Mouse (Mus musculus) midbrain, postnatal 0 days (tissue): ENCODE measurements around the gene Fnip1. TPM values are rescaled to one million over a fixed set of nuclear protein-coding genes. Genes with fewer than 3 reads are reported as not detected.
A peak's percentile ranks its signal among the peaks of the same experiment; 100 is the strongest.
"Not testable (repeated sequence)": the region's sequence is repeated elsewhere in the genome, so short reads cannot be mapped to it uniquely, and the experiment has no call there.

Experiments used
- ATAC-seq: fragments of 200-750 bp; cut with Nextera tagmentation; 2 replicates; pipeline ENCODE4 v1.8.0; 2017; ENCODE audit warnings: moderate number of reproducible peaks, mild to moderate bottlenecking, moderate TSS enrichment, moderate library complexity; ENCODE audit not compliant: low FRiP score
- DNase-seq: peaks from one replicate; pipeline ENCODE4 v3.0.0-alpha.2; 2015; ENCODE audit warnings: low spot score
- H3K27ac ChIP-seq: fragments of 300-500 bp; sonication (generic); 2 replicates; pipeline ENCODE4 v1.5.1; 2014; ENCODE audit warnings: low read depth, mild to moderate bottlenecking, low read length, mixed read lengths
- H3K27me3 ChIP-seq: fragments of 300-500 bp; sonication (generic); 2 replicates; pipeline ENCODE4 v1.6.1; 2014; ENCODE audit warnings: low read length, control low read depth, mixed read lengths; ENCODE audit not compliant: insufficient read depth
- H3K36me3 ChIP-seq: fragments of 300-500 bp; sonication (generic); 2 replicates; pipeline ENCODE4 v1.6.1; 2014; ENCODE audit warnings: low read length, control low read depth, mixed read lengths; ENCODE audit not compliant: insufficient read depth
- H3K4me1 ChIP-seq: fragments of 300-500 bp; sonication (generic); 2 replicates; pipeline ENCODE4 v1.6.1; 2014; ENCODE audit warnings: mild to moderate bottlenecking, control low read depth, antibody characterized with exemption, low read length, mixed read lengths; ENCODE audit not compliant: insufficient read depth
- H3K4me2 ChIP-seq: fragments of 300-500 bp; sonication (generic); 2 replicates; pipeline ENCODE4 v1.6.1; 2014; ENCODE audit warnings: low read depth, mild to moderate bottlenecking, low read length, mixed read lengths; ENCODE audit not compliant: poor library complexity, severe bottlenecking
- H3K4me3 ChIP-seq: fragments of 300-500 bp; sonication (generic); 2 replicates; pipeline ENCODE4 v1.5.1; 2014; ENCODE audit warnings: low read depth, mild to moderate bottlenecking, low read length, moderate library complexity
- H3K9ac ChIP-seq: fragments of 300-500 bp; sonication (generic); replicated peaks from 2 replicates; pipeline ENCODE4 v1.6.1; 2014; ENCODE audit warnings: mild to moderate bottlenecking, low read length, moderate library complexity, mixed read lengths; ENCODE audit not compliant: poor library complexity, severe bottlenecking
- H3K9me3 ChIP-seq: fragments of 300-500 bp; sonication (generic); 2 replicates; pipeline ENCODE4 v1.6.1; 2016; ENCODE audit warnings: low read length, control low read depth
- CTCF ChIP-seq: IDR thresholded peaks from 2 replicates; pipeline ENCODE4 v1.5.1; 2016; ENCODE audit warnings: antibody characterized with exemption, mild to moderate bottlenecking
- WGBS: fragments of 180-500 bp; shearing (Covaris S2); extraction: QIAGEN DNeasy Blood & Tissue Kit; methylation state at CpG from one replicate; pipeline ENCODE4 v1.1.7; 2014; 5-methylcytosine and 5-hydroxymethylcytosine counted together
- polyA plus RNA-seq: library from polyadenylated mRNA; unstranded; fragments of >200 nt; fragmentation: Nextera tagmentation; extraction: Ambion mirVana; gene quantifications from 2 replicates; pipeline ENCODE4 v1.2.1, GENCODE M21; 2015
- total RNA-seq: library from RNA; depleted of rRNA; stranded (reverse); fragments of >200 nt; gene quantifications from 2 replicates; pipeline ENCODE4 v1.2.3, GENCODE M21; 2014; rRNA removed

The Fnip1 gene
- 20.4 and 23.5 TPM in 2 replicates for total RNA-seq
- polyA plus RNA-seq: 7.5 and 7.7 TPM in 2 replicates

DNA sequence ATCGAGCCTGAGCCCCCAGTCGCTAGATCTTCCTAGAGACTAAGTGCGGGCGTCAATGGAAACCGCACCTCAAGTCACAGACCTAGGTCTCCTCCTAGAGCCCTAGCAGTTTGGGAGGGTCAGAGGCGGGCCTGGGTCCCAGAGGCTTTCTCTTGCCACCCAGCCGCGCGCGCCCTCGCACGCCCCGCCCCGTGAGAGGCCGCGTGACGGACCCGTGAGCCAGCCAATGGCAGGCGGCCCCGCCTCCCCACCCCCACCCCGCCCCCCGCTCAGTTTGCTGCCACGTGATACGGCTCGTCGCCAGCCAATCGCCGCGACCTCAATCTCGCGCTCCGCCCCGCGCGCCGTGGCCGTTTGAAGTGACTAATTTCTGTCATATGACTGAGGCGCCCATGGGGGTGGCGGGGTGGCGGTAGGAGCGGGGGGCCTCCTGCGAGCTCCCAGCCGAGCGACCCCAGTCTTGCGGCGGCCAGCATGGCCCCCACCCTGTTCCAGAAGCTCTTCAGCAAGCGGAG, at the start of gene Fnip1:
Gene Fnip1 (plus strand): TSS at position 377 of the 515 bp plus-strand sequence.
- Histone ChIP-seq H3K4me3 (peak within 1 kb of the TSS; percentile 95), H3K4me2 (peak within 1 kb of the TSS; percentile 64), H3K27ac (peak within 1 kb of the TSS; percentile 74), H3K9me3 (no peaks in the 10 kb centered on the region), H3K36me3 (no peaks in the 10 kb centered on the region), H3K27me3 (no peaks in the 10 kb centered on the region), H3K4me1 (no peaks in the 10 kb centered on the region), H3K9ac (peak within 1 kb of the TSS; percentile 88)
- TF ChIP-seq CTCF: no peak
- DNase-seq: peak; percentile 96
- WGBS: under 1% methylated on average over 26 of the region's 47 CpGs
- ATAC-seq: peak; percentile 97

DNA sequence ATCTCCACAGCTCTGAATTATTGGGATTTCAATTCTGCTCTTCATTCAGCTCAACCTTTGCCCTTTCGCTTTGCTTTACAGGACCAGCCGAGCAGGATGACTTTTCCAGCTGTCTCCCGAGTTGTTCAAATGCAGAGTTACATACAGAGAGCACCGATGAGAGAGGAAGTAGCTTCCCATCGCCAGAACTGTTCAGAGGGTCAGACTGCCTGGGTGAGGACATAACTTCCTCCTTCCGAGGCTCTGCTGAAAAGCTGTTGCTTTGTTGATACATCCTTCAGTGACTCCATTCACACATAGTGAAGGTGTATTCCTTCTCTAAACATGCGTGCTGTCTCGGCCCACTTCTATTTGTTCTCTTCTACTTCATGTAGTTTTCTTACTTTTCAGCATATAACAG, 47.6 kb upstream of the Fnip1 start:
- WGBS: 73% methylated on average over 8 of the region's 8 CpGs
- TF ChIP-seq CTCF: no peak
- Histone ChIP-seq H3K27me3 (no peaks in the 10 kb centered on the region), H3K27ac (no peak overlapping the region), H3K9ac (no peak overlapping the region), H3K4me3 (no peak overlapping the region), H3K4me1 (no peaks in the 10 kb centered on the region), H3K9me3 (no peaks in the 10 kb centered on the region), H3K36me3 (no peaks in the 10 kb centered on the region), H3K4me2 (no peak overlapping the region)
- DNase-seq: no peak
- ATAC-seq: no peak

- DNase-seq (no peak), ATAC-seq (no peak)
- Histone ChIP-seq H3K36me3 (no peaks in the 10 kb centered on the region), H3K4me1 (no peaks in the 10 kb centered on the region), H3K27ac (no peak overlapping the region), H3K4me3 (no peak overlapping the region), H3K27me3 (no peaks in the 10 kb centered on the region), H3K4me2 (no peak overlapping the region), H3K9ac (no peak overlapping the region), H3K9me3 (no peaks in the 10 kb centered on the region)
- WGBS: 85% methylated on average over 4 of the region's 4 CpGs
- TF ChIP-seq CTCF: no peak
These were observed 46.7 kb upstream of the Fnip1 start for GRCm38 (mm10) chr11:54391326-54391725.

DNA sequence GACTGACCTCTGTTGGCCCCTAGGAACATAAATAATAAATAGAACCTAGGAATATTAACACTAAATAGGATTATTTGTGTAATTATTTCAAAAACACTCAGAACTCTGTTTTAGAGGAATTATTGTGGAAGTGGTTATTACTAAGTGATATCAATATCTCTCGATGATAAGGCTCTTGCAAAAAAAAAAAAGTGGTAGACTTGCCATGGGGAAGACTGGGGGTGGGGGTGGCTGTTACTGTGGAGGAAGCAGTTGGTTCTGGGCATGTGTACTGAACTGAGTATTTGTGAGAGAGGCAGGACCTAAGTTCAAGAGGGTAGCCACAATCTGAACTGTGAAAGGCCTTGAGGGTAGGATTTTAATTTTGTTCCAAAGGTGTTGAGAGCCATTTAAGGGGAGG, 41.3 kb upstream of the Fnip1 start:
- Histone ChIP-seq H3K27ac (no peak overlapping the region), H3K9me3 (no peaks in the 10 kb centered on the region), H3K4me2 (no peak overlapping the region), H3K27me3 (no peaks in the 10 kb centered on the region), H3K36me3 (no peaks in the 10 kb centered on the region), H3K9ac (no peak overlapping the region), H3K4me1 (no peaks in the 10 kb centered on the region), H3K4me3 (no peak overlapping the region)
- TF ChIP-seq CTCF: no peak
- no peak for ATAC-seq
- WGBS: 91% methylated on average over 1 of the region's 1 CpGs
- no peak for DNase-seq

DNA sequence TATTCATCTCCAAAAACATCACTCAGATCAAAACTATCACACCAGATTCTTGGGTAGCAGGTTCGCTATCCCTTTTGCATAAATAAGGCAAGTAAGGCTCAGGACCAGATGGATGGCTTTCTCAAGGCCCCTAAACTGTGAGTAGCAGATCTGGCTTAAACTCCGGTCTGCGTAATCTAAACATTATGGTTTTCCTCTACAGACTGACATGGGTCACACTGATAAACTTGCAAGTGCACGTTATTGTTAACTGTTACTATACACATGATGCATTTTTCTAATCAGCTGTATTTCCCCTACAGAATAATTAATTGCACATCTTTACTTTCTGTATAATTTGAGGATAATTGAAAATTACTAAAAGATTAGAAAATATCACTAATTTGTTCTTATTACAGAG, 39.9 kb upstream of the Fnip1 start:
- Histone ChIP-seq H3K27ac (no peak overlapping the region), H3K9ac (no peak overlapping the region), H3K9me3 (no peaks in the 10 kb centered on the region), H3K4me1 (no peaks in the 10 kb centered on the region), H3K4me2 (no peak overlapping the region), H3K4me3 (no peak overlapping the region), H3K27me3 (no peaks in the 10 kb centered on the region), H3K36me3 (no peaks in the 10 kb centered on the region)
- 89% methylated on average over 4 of the region's 4 CpGs for WGBS
- DNase-seq: no peak
- no peak for ATAC-seq
- TF ChIP-seq CTCF: no peak

- H3K4me1 ChIP-seq, H3K4me2 ChIP-seq, H3K27me3 ChIP-seq, H3K27ac ChIP-seq, ATAC-seq, H3K9me3 ChIP-seq, H3K9ac ChIP-seq, H3K36me3 ChIP-seq, DNase-seq, H3K4me3 ChIP-seq: not testable (repeated sequence)
- WGBS: 97% methylated on average over 20 of the region's 20 CpGs
These were observed 37.2 kb upstream of the Fnip1 start for GRCm38 (mm10) chr11:54400803-54401202.
